Mouse (Mus musculus) thymus, postnatal 36 days (tissue): ENCODE measurements around the gene Metrnl.

Source experiments
- DNase-seq, 2 experiments: peaks; one replicate each; pipeline ENCODE4 v3.0.0; 2022; ENCODE audit warnings: mixed read lengths in 2 of 2

Gene Metrnl

GRCm38 (mm10) chr11:121740906-121741305, 39.6 kb downstream of the Metrnl start:
- no peak for DNase-seq

GRCm38 (mm10) chr11:121741433-121741832, 40.1 kb downstream of the Metrnl start:
- no peak for DNase-seq

- no peak for DNase-seq
Measured at GRCm38 (mm10) chr11:121743113-121743512, 41.8 kb downstream of the Metrnl start.

- DNase-seq: no peak
Measured at GRCm38 (mm10) chr11:121743915-121744628, 42.7 kb downstream of the Metrnl start.

GRCm38 (mm10) chr11:121746941-121747494, 45.7 kb downstream of the Metrnl start:
- no peak for DNase-seq

- DNase-seq: no peak
Measured at GRCm38 (mm10) chr11:121748003-121748684, 46.8 kb downstream of the Metrnl start.
